Mouse (Mus musculus): ENCODE results near the gene 3110009E18Rik.

DNA sequence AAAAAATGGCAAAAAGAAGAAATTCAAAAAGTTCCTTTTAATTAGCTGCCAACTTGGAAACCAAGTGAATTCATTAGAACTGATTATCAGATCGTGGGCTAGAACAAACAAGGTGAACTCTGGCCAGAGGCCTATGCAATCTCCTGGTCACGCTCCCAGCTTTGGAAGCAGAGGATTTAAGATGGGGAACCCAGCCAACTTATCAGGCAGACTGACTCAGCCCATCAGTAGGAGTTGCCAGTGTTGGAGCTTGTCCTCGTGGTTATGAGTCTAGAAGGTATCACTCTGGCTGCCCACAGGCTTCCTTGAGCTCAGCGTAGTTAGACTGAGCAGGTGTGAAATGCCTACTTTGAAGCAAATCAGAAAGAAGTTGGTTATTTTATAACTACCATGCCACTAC lies 3.9 kb downstream of the 3110009E18Rik start:
- no peak for TF ChIP-seq POLR2A (IDR thresholded peaks at IDR 0.05; ENCODE audit: low read depth, low read length)
- no peak for TF ChIP-seq CTCF (conservative IDR thresholded peaks at IDR 0.05; ENCODE audit: insufficient read depth, insufficient read length, low read depth, low read length)
